Mouse (Mus musculus): ENCODE data around the gene Dab1.

- TF ChIP-seq CTCF (IDR thresholded peaks at IDR 0.05; ENCODE audit: control insufficient read depth, insufficient read depth, insufficient replicate concordance, low read depth, low read length) (no peak), POLR2A (IDR thresholded peaks at IDR 0.05; ENCODE audit: control insufficient read depth, low read depth, low read length) (no peak)
These were observed 138.1 kb downstream of the Dab1 start for GRCm38 (mm10) chr4:103757241-103757640.
